Mouse (Mus musculus): Measurements from ENCODE around the gene Ssbp3. TPM values are rescaled to one million over a fixed set of nuclear protein-coding genes. Genes with fewer than 3 reads are reported as not detected.

Gene Ssbp3
- polyA plus RNA-seq, 1 experiment: 565 TPM

GRCm38 (mm10) chr4:106959506-106960302 is 49.2 kb downstream of the Ssbp3 start:
- no peak for TF ChIP-seq GATA1 (IDR thresholded peaks at IDR 0.05; ENCODE audit: low read length)

GRCm38 (mm10) chr4:106960476-106960875 is 50.0 kb downstream of the Ssbp3 start:
- TF ChIP-seq GATA1 (IDR thresholded peaks at IDR 0.05; ENCODE audit: low read length): no peak

GRCm38 (mm10) chr4:106961321-106961720 is 50.8 kb downstream of the Ssbp3 start:
- TF ChIP-seq GATA1 (IDR thresholded peaks at IDR 0.05; ENCODE audit: low read length): no peak

- no peak for TF ChIP-seq GATA1 (IDR thresholded peaks at IDR 0.05; ENCODE audit: low read length)
Observed at GRCm38 (mm10) chr4:106964356-106964755, 53.9 kb downstream of the Ssbp3 start.

DNA sequence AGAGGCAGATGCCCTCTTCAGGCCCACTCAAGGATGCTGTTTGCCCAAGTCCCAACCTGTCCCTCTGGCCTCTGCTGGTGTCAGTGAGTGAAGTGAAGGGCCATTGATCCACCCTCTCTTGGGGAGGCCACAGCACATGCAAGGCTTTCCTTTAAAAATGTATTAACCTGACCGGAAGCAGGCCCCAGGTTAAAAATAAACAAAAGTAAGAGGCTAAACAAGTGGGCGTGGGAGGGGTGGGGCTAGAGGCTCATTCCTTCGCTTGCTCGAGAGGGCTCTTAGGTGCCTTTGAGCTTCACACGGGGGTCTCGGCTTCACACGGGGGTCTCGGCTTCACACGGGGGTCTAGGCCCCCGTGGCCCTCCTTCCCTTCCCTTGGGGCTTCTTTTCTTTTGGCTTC is 54.5 kb downstream of the Ssbp3 start:
- TF ChIP-seq GATA1 (IDR thresholded peaks at IDR 0.05; ENCODE audit: low read length): no peak

- TF ChIP-seq GATA1 (IDR thresholded peaks at IDR 0.05; ENCODE audit: low read length): no peak
Observed at GRCm38 (mm10) chr4:106966443-106966842, 55.9 kb downstream of the Ssbp3 start.

DNA sequence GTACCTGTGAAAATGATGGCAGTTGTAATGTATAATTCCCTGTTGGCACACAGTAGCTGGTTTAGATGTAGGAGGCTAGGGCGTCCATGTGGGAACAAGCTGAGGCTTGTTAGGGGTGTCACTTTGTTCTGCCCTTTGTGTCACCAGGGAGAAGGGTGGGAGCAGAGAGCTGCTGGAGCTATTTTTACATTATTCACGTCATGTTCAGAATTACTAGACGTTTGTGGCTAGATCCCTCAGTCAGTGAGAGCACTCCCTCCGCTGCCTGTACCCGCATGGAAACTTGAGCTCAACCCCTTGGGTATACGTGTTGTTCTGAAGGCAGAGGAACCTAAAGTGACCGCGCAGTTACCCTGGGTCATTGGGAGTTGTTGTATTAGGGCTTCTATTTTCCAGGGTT is 58.4 kb downstream of the Ssbp3 start:
- no peak for TF ChIP-seq GATA1 (IDR thresholded peaks at IDR 0.05; ENCODE audit: low read length)

DNA sequence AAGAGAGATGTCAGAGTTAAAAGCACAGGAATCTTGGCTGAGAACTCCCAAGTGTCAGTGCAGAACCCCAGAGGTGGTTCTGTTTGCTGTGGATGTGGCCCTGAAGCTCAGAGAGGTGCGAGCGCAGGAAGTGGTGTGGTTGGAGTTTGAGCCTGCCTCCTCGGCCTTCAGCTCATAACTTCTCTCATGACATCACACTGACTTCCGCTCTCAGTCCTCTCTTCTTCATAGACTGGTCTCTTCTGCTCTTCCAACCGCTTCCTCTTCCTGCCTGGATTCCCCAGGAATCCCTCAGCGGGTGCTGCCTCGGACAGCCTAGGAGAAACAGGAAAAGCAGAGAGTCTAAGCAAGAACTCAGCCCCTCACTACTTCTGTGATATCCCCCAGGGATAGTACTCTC is 60.3 kb downstream of the Ssbp3 start:
- no peak for TF ChIP-seq GATA1 (IDR thresholded peaks at IDR 0.05; ENCODE audit: low read length)

DNA sequence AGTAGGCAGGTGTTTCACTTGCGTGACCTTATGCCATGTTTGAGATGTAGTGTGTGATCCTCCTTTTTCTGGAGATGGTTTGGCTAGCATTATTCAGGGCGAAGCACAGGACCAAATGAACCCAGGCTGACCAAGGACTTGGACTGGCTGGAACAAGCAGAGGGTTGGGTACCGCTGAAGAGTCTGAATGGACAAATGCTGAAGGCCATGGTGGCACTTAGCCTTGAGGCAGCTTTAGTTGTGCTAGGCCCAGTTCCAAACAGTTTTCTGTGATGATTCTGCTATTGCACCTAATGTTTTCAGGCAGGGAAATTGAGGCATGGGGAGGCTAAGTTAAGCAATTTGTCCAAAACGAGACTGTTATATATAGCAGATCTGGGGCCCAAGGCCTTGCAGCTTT is 61.6 kb downstream of the Ssbp3 start:
- no peak for TF ChIP-seq GATA1 (IDR thresholded peaks at IDR 0.05; ENCODE audit: low read length)

- TF ChIP-seq GATA1 (IDR thresholded peaks at IDR 0.05; ENCODE audit: low read length): no peak
Observed at GRCm38 (mm10) chr4:106972461-106973384, 62.2 kb downstream of the Ssbp3 start.

DNA sequence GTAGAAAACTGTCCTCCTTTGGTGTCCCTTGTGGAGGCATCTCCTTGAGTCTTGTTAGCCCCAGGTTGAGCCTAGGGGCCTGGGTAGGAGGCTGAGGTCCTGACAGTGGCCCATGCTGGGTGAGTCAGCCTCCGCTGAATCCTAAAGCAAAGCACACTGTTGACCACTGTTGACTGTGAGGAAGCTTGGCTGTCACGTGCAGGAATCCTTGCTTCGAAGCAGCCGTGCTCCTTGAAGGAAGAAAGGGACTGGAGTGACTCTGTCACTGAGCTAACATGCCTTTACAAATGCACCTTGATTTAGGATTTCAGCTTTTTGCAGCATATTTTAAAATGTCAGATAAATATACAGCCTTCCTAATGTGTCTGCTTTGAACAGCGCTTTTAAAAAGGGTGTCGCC is 64.8 kb downstream of the Ssbp3 start:
- no peak for TF ChIP-seq GATA1 (IDR thresholded peaks at IDR 0.05; ENCODE audit: low read length)

GRCm38 (mm10) chr4:106975890-106976289 is 65.4 kb downstream of the Ssbp3 start:
- no peak for TF ChIP-seq GATA1 (IDR thresholded peaks at IDR 0.05; ENCODE audit: low read length)

- TF ChIP-seq GATA1 (IDR thresholded peaks at IDR 0.05; ENCODE audit: low read length): no peak
Observed at GRCm38 (mm10) chr4:106976576-106976975, 66.1 kb downstream of the Ssbp3 start.

- no peak for TF ChIP-seq GATA1 (IDR thresholded peaks at IDR 0.05; ENCODE audit: low read length)
Observed at GRCm38 (mm10) chr4:106977218-106977651, 66.7 kb downstream of the Ssbp3 start.

DNA sequence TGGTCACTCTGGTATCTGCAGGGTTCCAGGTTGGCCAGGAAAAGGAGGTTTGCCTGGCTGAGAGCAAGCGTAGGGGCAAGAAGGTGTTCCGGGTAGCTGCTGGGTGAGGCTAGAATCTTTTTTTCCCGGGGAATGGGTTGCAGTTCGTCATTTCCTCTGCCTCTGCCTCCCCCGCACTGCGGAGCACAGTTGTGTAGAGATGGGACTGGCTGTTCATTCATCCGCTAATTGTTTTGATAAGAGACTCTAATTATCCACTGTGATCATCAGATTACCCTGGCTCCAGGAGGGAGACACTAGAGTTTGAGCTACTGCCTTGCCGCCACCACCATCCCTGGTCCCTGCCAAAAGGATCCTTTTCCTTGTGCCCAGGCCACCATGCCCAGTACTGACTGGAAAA is 67.9 kb downstream of the Ssbp3 start:
- TF ChIP-seq GATA1 (IDR thresholded peaks at IDR 0.05; ENCODE audit: low read length): no peak

GRCm38 (mm10) chr4:106980669-106981068 is 70.2 kb downstream of the Ssbp3 start:
- TF ChIP-seq GATA1 (IDR thresholded peaks at IDR 0.05; ENCODE audit: low read length): no peak
